ENCODE assay signal across 15 mouse cellular contexts in the genomic region with DNA sequence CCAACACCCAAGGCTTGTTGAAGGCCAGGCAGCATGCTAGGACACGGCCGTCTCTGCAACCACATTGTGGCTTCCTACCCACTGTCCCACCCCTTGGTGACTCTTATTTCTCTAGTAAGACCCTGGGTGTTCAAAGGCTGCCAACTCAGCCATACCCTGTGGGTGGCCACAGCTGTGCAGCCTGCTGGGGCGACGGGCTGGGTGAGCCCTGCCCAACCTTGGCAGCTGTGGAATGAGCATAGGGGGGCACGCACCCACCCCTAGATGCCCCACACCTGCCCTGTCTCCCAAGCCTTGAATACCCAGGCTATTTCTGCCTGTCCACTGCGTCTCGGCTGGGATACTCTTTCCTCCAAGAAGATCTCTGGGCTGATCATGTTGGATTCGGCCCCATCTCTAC.
DNase-seq lines count a peak whose midpoint lies in the region; ATAC-seq lines count a peak whose summit lies in the region.
"Had no signal": no experiment of that assay in that cellular context is flagged by ENCODE, and none has a peak within 500 bp of the region (broad histone marks: within the 10 kb centered on the region; RNA-seq: fewer than 3 reads in every experiment).

No protein-coding gene starts in this region.

- WGBS in hindbrain, embryonic 12.5 days: 79% methylated on average over 8 of the region's 8 CpGs
- 68% methylated on average over 8 of the region's 8 CpGs for WGBS in midbrain, embryonic 13.5 days
- WGBS in kidney, embryonic 16.5 days: 93% methylated on average over 8 of the region's 8 CpGs

- DNase-seq in thymus, postnatal 0 days (ENCODE audit: low spot score): peak; percentile 17
- no peak for DNase-seq in thymus, postnatal 36 days
- DNase-seq in layer of hippocampus, adult 9-10 months (ENCODE audit: low spot score): no peak
- DNase-seq in embryo, embryonic 10 days (ENCODE audit: low spot score): no peak
- DNase-seq: gastrocnemius, postnatal 25 days; heart, postnatal 10 days; lung, embryonic 14.5 days; thymus, postnatal 14 days had no signal

- H3K36me3 ChIP-seq in hindbrain, embryonic 12.5 days: no peaks in the 10 kb centered on the region
- peaks cover 9% of the 10 kb centered on the region; the same call in 1 of the 2 replicates for H3K36me3 ChIP-seq in midbrain, embryonic 13.5 days
- no peaks in the 10 kb centered on the region for H3K36me3 ChIP-seq in kidney, embryonic 16.5 days (ENCODE audit: insufficient read depth, low read length)
- H3K36me3 ChIP-seq: stomach, embryonic 15.5 days had no signal

- H3K27me3 ChIP-seq in hindbrain, embryonic 12.5 days: no peaks in the 10 kb centered on the region
- H3K27me3 ChIP-seq in midbrain, embryonic 13.5 days: no peaks in the 10 kb centered on the region
- no peaks in the 10 kb centered on the region for H3K27me3 ChIP-seq in kidney, embryonic 16.5 days (ENCODE audit: insufficient read depth, low read length)
- H3K27me3 ChIP-seq: stomach, embryonic 15.5 days had no signal

- peak overlapping the region; percentile 98 for H3K27ac ChIP-seq in hindbrain, embryonic 12.5 days
- peak overlapping the region; percentile 100 for H3K27ac ChIP-seq in midbrain, embryonic 13.5 days
- no peak overlapping the region for H3K27ac ChIP-seq in kidney, embryonic 16.5 days (ENCODE audit: low read length)
- H3K27ac ChIP-seq: macrophage had no signal

- no peak for ATAC-seq in hindbrain, embryonic 12.5 days (ENCODE audit: low FRiP score)
- no peak for ATAC-seq in midbrain, embryonic 13.5 days
- ATAC-seq in kidney, embryonic 16.5 days (ENCODE audit: low FRiP score, low TSS enrichment): no peak

- no peaks in the 10 kb centered on the region for H3K9me3 ChIP-seq in hindbrain, embryonic 12.5 days (replicated peaks)
- no peaks in the 10 kb centered on the region for H3K9me3 ChIP-seq in midbrain, embryonic 13.5 days
- H3K9me3 ChIP-seq in kidney, embryonic 16.5 days (ENCODE audit: low read length): no peaks in the 10 kb centered on the region
- H3K9me3 ChIP-seq: kidney, embryonic 15.5 days; stomach, embryonic 15.5 days had no signal

- H3K4me2 ChIP-seq in hindbrain, embryonic 12.5 days (replicated peaks): no peak overlapping the region
- H3K4me2 ChIP-seq in midbrain, embryonic 13.5 days (replicated peaks): peak overlapping the region; percentile 46; the same call in 1 of the 2 replicates
- no peak overlapping the region for H3K4me2 ChIP-seq in kidney, embryonic 16.5 days (replicated peaks; ENCODE audit: low read depth, low read length)
- H3K4me2 ChIP-seq: liver, embryonic 11.5 days; lung, embryonic 14.5 days; stomach, embryonic 15.5 days had no signal

- peaks cover 100% of the 10 kb centered on the region for H3K4me1 ChIP-seq in hindbrain, embryonic 12.5 days
- peaks cover 100% of the 10 kb centered on the region for H3K4me1 ChIP-seq in midbrain, embryonic 13.5 days (replicated peaks)
- H3K4me1 ChIP-seq in kidney, embryonic 16.5 days (ENCODE audit: insufficient read depth, low read length): peaks cover 42% of the 10 kb centered on the region

- H3K4me3 ChIP-seq in hindbrain, embryonic 12.5 days: no peak overlapping the region
- no peak overlapping the region for H3K4me3 ChIP-seq in midbrain, embryonic 13.5 days (replicated peaks)
- H3K4me3 ChIP-seq in kidney, embryonic 16.5 days (ENCODE audit: low read length): no peak overlapping the region
- H3K4me3 ChIP-seq: kidney, embryonic 15.5 days; stomach, embryonic 15.5 days had no signal

- H3K9ac ChIP-seq in hindbrain, embryonic 12.5 days: peak overlapping the region; percentile 23; the same call in 1 of the 2 replicates
- peak overlapping the region; percentile 55 for H3K9ac ChIP-seq in midbrain, embryonic 13.5 days (replicated peaks)
- no peak overlapping the region for H3K9ac ChIP-seq in kidney, embryonic 16.5 days (replicated peaks; ENCODE audit: low read length)
- H3K9ac ChIP-seq: kidney, embryonic 15.5 days; lung, embryonic 14.5 days; stomach, embryonic 15.5 days had no signal
